Mouse (Mus musculus) frontal cortex, adult 2 months (tissue): ENCODE data around the gene Myh7b. TPM values are rescaled to one million over a fixed set of nuclear protein-coding genes. Genes with fewer than 3 reads are reported as not detected.
"Not testable (repeated sequence)": the region's sequence is repeated elsewhere in the genome, so short reads cannot be mapped to it uniquely, and the experiment has no call there.

Source experiments
- DNase-seq, 2 experiments: peaks; one replicate each; pipeline ENCODE4 v3.0.0; 2022; ENCODE audit warnings: low spot score in 1 of 2; ENCODE audit errors: extremely low spot score in 1 of 2
- polyA plus RNA-seq: library from polyadenylated mRNA; depleted of rRNA; stranded (reverse); fragments of >200 nt; gene quantifications from 2 replicates; pipeline ENCODE4 v1.2.3, GENCODE M21; 2012

Gene Myh7b
- polyA plus RNA-seq, 1 experiment = 6.0 TPM

DNA sequence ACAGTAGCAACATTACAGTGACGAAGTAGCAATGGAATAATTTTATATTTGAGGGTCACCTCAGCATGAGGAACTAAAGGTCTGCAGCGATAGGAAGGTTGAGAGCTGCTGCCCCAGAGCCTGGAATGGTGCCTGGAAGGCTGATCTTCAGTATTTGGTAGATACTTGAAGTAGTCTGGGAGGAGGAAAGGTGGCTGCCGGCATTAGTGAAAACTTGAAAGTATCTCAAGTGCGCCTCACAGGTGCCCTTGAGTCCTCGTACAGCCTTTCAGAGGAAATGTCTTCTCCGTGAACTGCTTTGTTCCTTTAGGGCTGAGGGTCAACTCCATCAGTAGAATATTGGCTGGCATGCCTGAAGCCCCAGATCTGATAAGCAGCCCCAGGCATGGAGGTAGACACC is 15.5 kb upstream of the Myh7b start:
- DNase-seq = no peak

DNA sequence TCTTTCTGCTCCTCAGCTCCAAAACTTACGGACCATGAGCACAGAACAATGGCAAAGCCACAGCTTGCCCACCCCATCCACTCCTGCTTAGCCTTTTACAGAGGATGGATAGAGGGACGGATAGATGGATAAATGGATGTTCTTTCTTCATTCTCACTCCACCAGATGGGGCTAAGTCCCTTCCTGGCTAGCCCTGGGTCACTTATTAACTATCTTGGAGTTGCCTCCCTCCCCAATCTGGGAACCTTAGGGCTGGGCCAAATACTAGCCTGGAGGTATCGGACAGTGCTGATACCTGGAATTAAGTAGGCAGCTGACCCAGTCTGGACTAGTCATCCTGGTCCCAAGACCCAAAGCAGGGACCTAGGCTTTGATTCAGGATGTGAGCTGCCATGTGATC is 7.3 kb upstream of the Myh7b start:
- DNase-seq = no peak

DNA sequence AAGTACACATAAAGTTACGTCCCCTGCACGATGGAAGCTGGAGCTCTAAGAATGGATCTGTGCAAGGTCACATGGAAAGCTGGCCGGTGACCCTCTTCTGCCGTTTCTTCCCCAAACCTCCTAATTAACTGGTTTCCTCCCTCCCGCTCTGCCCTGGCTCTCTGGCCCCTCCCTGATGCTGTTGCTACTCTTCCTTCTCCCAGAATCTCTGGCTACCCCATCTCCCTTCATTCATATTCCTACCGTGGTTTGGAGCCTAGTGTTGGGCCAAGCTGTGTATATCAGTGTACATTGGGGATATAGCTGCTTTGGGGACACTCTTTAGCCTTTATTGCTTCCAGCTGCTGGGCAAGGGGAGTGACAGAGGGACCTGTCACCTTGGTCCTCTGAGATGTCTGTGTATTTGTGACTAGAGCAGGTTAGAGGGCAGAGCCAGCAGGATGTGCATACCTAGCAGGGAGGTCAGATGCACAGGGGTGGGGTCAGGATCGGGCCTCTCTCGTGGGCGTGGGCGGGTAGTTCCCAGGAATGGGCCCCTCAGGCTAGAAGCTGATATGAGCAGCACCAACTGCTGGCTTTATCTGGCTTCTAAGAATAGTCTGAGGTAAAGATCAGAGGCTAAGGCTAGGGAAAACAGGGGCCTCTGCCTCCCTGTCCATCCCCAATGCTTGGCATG is 6.3 kb upstream of the Myh7b start:
- no peak for DNase-seq

DNA sequence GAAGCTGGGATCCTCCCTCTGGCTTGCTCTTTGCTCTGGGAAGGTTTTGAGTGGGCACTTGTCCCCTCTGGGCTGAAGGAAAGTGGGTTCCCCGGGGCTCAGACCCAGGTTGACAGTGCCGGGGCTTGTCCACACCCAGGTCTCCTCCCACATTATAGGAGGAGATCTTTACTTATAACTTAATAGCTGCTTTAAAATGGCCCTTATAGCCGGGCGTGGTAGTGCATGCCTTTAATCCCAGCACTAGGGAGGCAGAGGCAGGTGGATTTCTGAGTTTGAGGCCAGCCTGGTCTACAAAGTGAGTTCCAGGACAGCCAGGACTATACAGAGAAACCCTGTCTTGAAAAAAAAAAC is 5.8 kb upstream of the Myh7b start:
- DNase-seq = not testable (repeated sequence)

DNA sequence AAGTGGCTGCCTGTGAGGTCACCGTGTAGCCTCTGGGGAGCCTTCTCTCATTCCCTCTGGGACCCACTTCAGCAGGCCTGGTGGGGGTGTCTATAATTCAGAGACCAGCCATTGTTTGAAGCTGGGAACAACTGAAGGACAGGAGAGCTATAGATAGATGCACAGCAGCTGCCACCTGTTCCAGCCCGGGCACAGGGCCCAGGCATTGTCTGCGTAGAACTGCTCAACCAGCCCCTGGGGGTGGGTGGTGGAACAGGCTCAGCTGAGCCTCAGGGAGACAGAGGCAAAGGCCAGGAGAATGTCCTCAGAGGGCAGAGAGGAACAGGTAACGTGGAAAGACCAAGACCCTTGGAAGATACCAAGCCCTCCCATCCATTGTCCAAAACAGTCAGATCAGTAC is 4.7 kb upstream of the Myh7b start:
- DNase-seq = peak in 1 of 2 experiments; percentile 25

GRCm38 (mm10) chr2:155611834-155612550 is 980 bp downstream of the Myh7b start:
- no peak for DNase-seq

- DNase-seq = no peak
Observed at GRCm38 (mm10) chr2:155613326-155613755, 2.3 kb downstream of the Myh7b start.

DNA sequence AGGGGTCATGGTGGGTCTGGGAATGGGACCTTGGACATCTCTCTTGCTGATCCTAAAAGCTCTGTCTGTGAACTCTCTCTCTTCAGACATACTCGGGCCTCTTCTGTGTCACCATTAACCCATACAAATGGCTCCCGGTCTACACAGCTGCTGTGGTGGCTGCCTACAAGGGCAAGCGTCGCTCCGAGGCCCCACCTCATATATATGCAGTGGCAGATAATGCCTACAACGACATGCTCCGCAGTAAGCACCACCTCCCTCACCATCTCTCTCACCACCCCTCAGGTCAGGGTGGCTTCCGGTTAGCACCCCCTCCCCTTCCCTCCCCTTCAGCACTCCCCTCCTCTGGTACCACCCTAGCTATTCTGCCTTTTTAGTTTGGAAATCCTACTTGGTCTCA is 2.9 kb downstream of the Myh7b start:
- DNase-seq = no peak

- DNase-seq = no peak
Observed at GRCm38 (mm10) chr2:155616971-155617370, 6.0 kb downstream of the Myh7b start.

GRCm38 (mm10) chr2:155619817-155620216 is 8.8 kb downstream of the Myh7b start:
- peak; percentile 67 to 95 for DNase-seq

GRCm38 (mm10) chr2:155622606-155623005 is 11.6 kb downstream of the Myh7b start:
- DNase-seq = no peak

DNA sequence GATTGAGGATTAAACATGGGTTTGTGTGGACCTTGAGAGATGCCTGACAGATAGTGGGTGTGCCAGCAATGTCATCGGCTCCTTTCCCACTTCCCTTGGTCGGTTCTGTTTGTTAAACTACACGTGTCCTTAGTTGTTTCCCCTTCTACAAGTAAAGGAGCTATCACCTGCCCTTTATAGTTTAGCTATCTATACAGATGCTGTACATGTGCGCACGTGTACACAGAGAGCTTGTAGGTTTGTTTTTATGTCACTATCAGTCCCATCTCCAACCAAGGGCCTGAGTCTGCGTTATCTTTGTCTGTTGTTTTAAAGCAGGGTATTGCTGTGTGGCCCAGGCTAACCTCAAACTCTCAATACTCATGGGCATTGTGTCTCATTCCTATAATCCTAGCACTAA is 13.0 kb downstream of the Myh7b start:
- DNase-seq = no peak

- peak in 1 of 2 experiments; percentile 52 for DNase-seq
Observed at GRCm38 (mm10) chr2:155624730-155625129, 13.7 kb downstream of the Myh7b start.

- DNase-seq = no peak
Observed at GRCm38 (mm10) chr2:155626277-155626676, 15.3 kb downstream of the Myh7b start.

GRCm38 (mm10) chr2:155627030-155627738 is 16.2 kb downstream of the Myh7b start:
- peak in 1 of 2 experiments; percentile 82 for DNase-seq

DNA sequence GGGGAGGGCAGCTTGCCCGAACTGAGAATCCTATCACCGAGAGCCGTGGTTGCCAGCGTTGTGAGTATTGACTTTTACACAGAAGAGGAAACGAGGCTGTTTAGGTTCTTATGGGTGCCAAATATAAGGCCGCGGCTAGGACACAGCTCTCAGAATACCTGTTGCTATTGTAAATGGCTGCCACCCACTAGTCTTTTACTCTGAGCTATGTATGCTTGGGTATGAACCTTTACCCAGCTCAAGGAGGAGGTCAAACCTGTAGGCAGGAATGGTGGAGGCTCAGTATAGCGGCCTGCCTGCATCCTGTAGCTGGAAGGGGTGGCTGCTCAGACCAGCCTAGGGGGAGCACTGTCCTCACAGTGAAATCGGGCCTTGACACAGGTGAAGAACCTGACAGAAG is 17.1 kb downstream of the Myh7b start:
- no peak for DNase-seq

- DNase-seq = no peak
Observed at GRCm38 (mm10) chr2:155628519-155628918, 17.5 kb downstream of the Myh7b start.

GRCm38 (mm10) chr2:155629231-155629661 is 18.2 kb downstream of the Myh7b start:
- DNase-seq = peak in 1 of 2 experiments; percentile 76

GRCm38 (mm10) chr2:155630153-155630552 is 19.1 kb downstream of the Myh7b start:
- DNase-seq = no peak

- no peak for DNase-seq
Observed at GRCm38 (mm10) chr2:155630590-155631416, 19.8 kb downstream of the Myh7b start.
